Mouse (Mus musculus) hematopoietic stem cell, adult 5-6 weeks (primary cell): ENCODE data around the gene Aph1a. TPM values are rescaled to one million over a fixed set of nuclear protein-coding genes. Genes with fewer than 3 reads are reported as not detected.

Experiments used
- ATAC-seq, 2 experiments: fragments of 125-278 bp in 1 of 2; replicated peaks in 1 of 2; 2 replicates each; pipeline ENCODE4 v1.8.0; 2016 to 2017; ENCODE audit warnings: inconsistent platforms in 2 of 2, mild to moderate bottlenecking in 2 of 2, moderate number of reproducible peaks in 2 of 2, low read depth in 1 of 2, moderate TSS enrichment in 1 of 2; ENCODE audit not compliant: low FRiP score in 2 of 2, poor library complexity in 2 of 2, severe bottlenecking in 2 of 2, insufficient read depth in 1 of 2, low TSS enrichment in 1 of 2
- total RNA-seq: library from RNA; stranded (forward); fragments of 172-1452, 232-1000 nt; gene quantifications from 2 replicates; pipeline ENCODE4 v1.2.3, GENCODE M21; 2017

The Aph1a gene
- total RNA-seq, 1 experiment from 2014 or later: 22.3 TPM

DNA sequence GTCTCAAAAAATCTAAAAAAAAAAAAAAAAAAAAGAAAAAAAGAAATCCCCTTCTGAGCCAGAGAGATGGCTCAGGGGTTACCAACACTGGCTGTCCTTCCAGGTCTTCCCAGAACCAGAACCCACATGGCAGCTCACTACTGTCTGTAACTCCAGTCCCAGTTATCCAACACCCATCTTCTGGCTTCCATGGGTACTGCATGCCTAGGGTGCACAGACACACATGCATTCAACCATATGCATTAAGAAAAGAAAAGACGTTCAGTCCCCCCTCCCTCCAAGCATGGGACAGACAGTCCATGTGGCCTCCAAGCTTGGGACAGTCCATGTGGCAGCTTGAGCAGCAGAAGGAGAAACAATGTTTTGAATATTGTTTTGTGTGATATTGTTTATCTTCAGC, 38.4 kb downstream of the Aph1a start:
- ATAC-seq: no peak

DNA sequence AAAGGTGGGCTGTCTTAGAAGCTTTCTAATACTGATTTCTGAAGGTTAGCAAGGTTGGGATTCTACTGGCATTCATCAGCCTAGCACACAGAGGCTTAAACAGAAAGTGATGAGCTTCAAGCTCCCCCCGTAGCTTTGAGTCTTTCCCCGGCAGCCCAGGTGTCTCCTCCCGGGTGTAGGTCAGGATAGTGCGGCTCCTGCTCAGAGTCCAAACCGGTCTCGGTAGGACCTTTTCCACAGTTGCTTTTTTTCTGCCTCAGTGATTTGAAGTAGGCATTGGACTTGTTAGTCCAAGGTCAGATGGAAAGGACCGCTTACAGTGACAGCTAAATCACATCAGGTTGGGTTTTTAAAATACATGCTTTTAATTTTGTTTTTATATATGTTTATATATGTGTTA, 38.8 kb downstream of the Aph1a start:
- ATAC-seq: no peak

DNA sequence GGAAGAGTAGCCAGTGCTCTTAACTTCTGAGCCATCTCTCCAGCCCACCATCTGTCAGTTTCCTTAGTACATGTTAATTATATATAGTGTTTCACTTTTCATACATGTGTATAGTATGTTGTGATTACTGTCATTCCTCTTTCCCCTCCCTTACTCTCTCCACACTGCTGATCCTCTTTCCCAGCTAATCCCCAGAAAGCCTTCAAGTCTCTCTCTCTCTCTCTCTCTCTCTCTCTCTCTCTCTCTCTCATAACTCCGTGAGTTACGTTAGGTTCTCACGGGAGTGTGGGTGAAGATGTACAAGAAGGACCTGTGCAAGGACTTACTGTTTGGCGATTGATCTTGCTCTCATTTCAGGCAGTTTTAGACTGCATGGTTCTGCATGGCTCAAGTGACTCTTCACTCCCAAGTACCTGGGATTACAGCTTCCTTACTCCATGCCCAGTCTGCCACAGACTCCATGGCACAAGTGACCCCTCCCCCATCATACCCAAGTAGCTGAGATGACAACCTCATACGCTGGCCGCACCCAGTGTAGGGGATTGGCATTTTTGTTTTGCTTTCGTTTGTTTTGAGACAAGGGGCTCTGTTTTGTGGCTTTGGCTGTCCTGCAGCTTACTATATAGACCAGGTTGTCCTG, 39.5 kb downstream of the Aph1a start:
- no peak for ATAC-seq

DNA sequence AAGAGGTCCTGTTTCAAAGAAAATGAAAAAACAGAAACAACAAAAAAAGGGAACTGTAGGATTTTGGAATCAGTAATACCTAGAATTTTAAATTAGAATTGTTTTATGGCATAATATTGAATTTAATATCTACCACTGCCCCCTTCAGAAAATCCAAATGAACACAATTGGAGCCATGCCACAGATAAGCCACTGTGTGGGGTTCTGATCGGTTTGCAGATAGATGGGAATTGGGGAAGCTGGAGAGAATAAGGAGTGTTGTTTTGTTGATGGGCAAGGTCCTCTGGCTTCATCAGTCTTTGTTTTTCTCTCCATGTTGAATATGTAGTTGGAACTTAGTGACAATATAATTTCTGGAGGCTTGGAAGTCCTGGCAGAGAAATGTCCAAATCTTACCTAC, 40.7 kb downstream of the Aph1a start:
- no peak for ATAC-seq

DNA sequence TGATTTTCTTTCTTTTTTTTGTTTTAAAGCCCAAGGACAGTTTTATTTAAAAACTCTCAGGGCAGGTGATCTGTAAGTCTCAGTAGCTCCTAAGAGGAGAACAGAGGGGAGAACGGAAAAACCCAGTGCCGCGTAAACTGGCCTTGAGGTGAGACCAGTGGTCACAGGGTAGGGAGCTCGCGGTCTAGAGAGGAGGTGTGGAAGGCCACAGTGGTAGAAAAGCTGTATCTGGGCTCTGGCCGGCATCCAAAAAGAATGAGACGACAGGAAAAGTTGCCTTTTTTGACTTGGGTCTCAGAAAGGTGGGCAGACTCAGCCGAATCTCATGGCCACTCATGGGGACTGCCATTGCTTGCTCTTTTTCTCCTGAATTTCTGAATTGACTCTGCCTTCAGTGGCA, 44.4 kb downstream of the Aph1a start:
- ATAC-seq: peak; percentile 38 to 54

DNA sequence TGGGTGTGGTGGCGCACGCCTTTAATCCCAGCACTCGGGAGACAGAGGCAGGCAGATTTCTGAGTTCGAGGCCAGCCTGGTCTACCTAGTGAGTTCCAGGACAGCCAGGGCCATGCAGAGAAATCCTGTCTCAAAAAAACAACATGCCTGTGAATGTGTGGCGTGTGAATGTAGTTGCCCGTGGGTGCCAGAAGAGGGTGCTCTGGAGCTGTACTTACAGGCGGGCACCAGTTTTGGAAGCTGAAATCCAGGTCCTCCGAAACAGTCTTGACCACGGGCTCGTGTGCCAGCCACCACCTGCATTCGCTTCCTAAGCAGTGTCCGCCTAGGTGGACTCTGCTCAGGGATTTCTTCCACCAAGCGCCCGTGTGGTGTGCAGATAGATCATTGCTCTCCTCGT, 45.1 kb downstream of the Aph1a start:
- no peak for ATAC-seq

DNA sequence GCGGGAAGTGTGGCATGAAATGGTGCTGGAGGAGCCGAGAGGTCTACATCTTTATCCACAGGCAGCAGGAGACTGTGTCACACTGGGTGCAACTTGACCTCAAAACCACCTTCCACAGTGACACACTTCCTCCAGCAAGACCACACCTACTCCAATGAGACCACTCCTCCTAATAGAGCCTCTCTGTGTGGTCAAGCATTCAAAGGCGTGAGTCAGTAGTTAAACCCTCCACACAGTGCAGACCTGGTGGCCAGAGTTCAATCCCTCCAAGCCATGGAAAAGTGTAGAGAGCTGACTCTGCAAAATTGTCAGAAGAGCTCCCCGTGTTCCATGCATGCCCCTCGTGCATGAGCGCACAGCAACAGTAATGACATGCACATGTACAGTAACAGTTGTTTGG, 49.0 kb downstream of the Aph1a start:
- no peak for ATAC-seq

DNA sequence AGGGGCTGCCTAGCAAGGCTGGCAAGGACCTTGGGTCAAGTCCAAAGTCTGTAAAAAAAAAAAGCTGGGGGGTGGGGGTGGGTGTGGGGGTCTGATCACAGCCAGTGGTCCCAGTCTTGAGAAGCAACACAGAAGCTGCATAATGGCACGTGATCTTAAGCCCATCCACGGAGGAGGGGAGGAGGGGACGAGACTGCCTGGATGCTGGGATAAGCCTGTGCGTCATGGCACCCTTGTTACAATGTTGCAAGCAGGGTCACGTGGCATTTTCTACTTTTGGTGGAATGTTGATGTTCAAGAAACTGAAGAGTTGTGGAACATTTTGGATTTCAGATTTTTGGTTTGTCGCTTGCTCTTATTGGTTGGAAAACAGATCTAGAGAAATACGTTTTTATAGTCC, 49.5 kb downstream of the Aph1a start:
- ATAC-seq: no peak

DNA sequence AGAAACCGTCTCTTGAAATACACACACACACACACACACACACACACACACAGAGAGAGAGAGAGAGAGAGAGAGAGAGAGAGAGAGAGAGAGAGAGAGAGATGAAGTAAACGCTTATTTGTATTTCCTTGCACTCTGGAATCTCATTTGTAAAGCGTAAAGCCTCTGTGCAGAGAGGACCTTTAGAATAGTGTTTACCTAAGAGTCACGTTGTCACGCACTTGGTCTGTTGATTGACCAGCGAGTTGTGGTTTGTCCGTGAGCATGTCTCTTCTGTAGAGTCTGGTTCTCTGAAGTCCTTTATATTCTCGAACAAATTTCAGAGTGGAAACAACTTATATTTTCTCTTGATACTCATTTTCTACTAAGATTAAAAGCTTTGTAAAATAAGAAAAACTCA, 51.0 kb downstream of the Aph1a start:
- no peak for ATAC-seq

DNA sequence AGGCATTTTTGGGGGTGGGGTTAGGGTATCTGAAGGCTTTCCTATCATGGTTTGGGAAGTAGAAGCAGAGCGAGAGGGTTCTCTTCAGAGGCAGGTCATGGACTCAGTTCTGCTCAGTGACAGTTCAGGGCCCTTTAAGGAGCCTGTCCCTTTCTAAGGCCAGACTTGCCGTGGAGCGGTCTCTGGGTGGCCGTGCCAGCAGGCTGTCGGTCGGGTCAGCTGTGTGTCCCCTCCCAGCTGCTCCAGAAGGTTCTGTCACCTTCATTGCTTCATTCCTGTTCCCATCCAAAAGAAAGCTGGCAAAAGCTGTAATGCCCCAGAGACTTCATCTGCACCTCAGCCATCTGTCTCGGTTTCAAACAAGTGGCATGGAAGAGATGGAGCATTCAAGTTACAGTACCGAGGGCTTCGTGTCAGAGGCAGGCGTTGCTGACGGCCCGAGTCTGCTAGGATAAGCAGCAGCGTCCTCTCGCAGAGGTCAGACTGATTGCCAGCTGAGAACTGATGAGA, 52.0 kb downstream of the Aph1a start:
- no peak for ATAC-seq

Other genes with a start within 250 kb of the Aph1a start
- 285 and 320 TPM in 2 replicates for gene Mcl1, start 235.2 kb upstream of the Aph1a start, total RNA-seq
- 0.13 TPM in 1 of 2 replicates, not detected in the other for gene Adamtsl4, start 206.1 kb upstream of the Aph1a start, total RNA-seq
- 0.75 and 4.1 TPM in 2 replicates for gene Ecm1, start 154.4 kb upstream of the Aph1a start, total RNA-seq
- 44.8 and 45.2 TPM in 2 replicates for gene Tars2, start 133.8 kb upstream of the Aph1a start, total RNA-seq
- gene Rprd2, start 75.1 kb upstream of the Aph1a start, total RNA-seq: 30.7 and 32.6 TPM in 2 replicates
- gene Prpf3, start 38.1 kb upstream of the Aph1a start, total RNA-seq: 42.8 and 46.1 TPM in 2 replicates
- 215 and 264 TPM in 2 replicates for gene Mrps21, start 22.4 kb upstream of the Aph1a start, total RNA-seq
- gene Ciart, start 11.7 kb upstream of the Aph1a start, total RNA-seq: 9.3 and 15.3 TPM in 2 replicates
- 103 and 119 TPM in 2 replicates for gene BC028528, start 2.0 kb upstream of the Aph1a start, total RNA-seq
- gene Car14, start 10.7 kb downstream of the Aph1a start, total RNA-seq: not detected in 2 replicates
- 228 and 484 TPM in 2 replicates for gene Anp32e, start 35.3 kb downstream of the Aph1a start, total RNA-seq
- 37.5 and 41.6 TPM in 2 replicates for gene Plekho1, start 102.0 kb downstream of the Aph1a start, total RNA-seq
- gene Vps45, start 164.5 kb downstream of the Aph1a start, total RNA-seq: 14.0 and 29.1 TPM in 2 replicates
- gene Otud7b, start 210.6 kb downstream of the Aph1a start, total RNA-seq: 24.3 and 34.7 TPM in 2 replicates